Mouse (Mus musculus): ENCODE measurements around the gene Cpne6. TPM values are rescaled to one million over a fixed set of nuclear protein-coding genes. Genes with fewer than 3 reads are reported as not detected.
A peak's percentile ranks its signal among the peaks of the same experiment; 100 is the strongest.

Gene Cpne6
- total RNA-seq, 4 experiments from 2014 or later, result 0.09 to 0.35 (median 0.27) TPM

DNA sequence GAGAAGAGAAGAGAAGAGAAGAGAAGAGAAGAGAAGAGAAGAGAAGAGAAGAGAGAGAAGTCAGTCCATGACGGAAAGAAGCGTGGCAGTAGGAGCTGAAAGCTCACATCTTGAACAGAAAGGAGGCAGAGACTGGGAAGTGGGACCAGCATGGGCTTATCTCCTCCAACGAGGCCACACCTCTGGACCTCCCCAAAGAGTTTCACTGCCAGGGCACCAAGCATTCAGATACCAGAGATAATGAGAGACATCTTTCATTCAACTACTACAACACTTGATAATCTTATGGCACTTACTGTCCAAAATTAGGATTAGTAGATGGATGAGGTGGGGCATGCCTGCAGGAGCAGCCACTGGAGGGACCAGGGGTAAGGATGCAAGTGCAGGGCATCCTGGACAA lies 45.5 kb downstream of the Cpne6 start:
- DNase-seq, result no peak

DNA sequence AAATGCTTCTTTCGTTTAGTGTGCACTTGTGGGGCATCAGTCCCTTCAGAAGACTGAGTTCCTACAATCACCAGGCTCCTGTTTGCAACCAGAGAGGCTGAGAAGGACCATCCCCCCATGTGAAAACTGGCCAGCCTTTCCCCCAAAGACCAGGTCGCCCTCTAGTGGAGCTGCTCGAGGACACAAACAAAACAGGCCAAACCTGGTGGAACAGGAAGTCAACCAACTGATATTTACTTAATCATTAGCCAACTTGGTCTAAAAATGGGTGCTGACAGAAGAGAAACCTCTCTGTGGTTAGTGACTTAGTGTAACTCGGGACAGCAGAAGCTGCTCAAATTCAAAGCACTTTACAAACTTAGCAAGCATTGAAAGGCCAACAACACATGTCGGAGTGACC lies 46.8 kb downstream of the Cpne6 start:
- DNase-seq, result peak; percentile 66

DNA sequence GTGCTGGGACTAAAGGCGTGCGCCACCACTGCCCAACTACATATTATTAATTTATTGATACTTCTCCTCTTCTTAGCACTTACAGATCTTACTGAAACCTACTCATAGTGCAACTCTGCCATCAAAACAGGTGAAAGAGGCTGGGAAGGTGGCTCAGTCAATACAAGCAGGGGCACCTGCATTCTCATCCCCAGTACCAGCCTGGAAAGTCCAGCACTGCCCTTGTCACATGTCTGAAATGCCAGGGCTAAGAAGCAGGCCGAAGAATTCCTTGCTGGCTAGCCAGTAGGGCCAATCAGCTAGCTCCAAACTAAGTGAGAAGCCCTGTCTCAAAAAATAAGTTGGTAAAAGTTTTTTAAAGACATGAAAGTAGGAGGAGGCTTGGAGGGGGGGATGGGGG lies 47.3 kb downstream of the Cpne6 start:
- DNase-seq, result no peak

DNA sequence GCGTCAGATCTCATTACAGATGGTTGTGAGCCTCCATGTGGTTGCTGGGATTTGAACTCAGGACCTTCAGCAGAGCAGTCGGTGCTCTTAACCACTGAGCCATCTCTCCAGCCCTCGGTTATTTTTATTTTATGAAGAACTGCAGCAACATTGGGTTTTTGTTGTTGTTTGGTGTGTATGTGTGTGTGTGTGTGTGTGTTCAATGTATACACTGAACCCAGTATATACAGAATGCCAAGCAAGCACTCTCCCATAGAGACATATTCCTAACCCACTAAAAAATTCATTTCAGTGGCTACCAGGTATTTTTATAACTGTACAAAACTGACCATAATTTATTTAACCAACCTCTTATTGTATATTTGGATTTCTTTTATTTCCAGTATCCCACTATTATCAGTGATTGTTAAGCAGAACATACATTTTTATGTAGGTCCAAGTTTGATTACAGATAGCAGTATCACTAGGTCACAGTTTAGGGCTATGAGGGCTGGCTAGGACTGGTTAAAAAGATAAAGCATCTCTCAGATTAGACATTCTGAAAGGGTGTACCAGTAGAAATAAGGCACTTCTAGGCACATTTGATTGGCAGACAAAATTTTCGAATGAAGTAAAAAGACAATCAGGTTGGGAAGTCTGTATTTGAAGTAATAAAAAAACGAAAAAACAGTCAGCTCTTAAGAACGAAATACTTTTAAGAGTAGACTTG lies 48.6 kb downstream of the Cpne6 start:
- DNase-seq, result no peak

DNA sequence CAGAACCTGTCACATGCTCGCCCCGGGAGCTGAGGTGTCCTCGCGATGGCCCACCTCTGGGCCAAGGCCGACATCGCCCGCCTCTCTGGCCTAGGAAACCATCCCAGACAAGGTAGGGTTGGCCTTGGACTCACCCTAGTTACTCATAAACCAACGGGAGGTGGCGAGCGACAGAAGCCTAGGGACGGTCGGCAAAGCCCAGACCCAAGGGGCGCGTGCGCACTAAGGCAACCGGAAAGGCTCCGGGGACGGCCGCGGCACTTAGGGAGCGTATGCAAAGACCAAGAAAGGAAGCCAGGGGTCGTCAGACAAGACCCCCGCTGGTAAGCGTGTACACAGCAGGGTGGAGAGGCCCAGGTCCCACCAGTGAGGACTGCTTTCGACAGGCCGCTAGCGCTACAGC lies 49.6 kb downstream of the Cpne6 start, which contains the start of gene Dcaf11:
TSS of gene Dcaf11 (plus strand) at position 208 of the 403 bp plus-strand sequence.
- DNase-seq, result peak; percentile 93

DNA sequence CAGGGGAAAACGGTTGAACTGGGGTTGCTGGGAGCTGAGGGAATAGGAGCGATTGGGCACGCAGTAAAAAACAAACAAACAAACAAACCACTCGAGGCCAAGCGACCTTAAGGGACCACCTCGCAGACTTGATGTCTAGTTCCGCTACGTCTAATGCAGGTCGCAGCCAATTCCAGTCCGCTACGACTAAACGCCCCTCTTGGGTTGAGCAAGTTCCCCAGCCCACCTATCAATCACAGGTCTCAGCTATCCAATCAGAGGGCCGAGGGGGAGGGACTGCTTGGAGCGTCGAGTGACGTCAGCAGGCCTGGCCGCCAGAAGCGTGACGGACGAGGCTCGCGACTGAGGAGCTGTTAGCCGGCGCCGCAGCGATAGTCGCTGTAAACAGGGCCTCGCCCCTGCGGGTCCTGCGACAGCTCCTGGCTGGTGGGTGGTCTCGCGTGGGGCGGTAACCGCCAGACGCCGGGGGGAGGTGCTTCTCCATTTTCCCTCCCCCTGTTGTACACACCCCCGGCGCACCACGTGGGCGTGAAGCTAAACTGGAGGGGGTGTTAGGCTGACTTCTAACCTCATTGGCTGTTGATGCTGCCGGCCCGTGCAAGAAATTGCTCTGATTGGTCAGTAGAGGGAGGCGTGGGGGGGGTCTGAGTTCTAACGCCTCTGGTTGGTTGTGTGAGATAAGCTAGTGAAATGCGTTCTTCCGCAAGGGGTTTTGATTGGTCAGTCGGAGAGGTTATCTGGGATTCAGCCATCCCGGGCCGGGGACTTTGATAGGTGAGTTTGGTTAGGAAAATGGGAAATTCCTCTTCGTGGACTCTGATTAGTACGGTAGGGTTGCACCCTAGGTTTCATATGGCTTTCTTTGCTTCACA lies 50.2 kb downstream of the Cpne6 start, which contains the start of gene A730061H03Rik:
TSS of gene A730061H03Rik (minus strand) at position 205 of the 872 bp plus-strand sequence.
- DNase-seq, result peak; percentile 99

DNA sequence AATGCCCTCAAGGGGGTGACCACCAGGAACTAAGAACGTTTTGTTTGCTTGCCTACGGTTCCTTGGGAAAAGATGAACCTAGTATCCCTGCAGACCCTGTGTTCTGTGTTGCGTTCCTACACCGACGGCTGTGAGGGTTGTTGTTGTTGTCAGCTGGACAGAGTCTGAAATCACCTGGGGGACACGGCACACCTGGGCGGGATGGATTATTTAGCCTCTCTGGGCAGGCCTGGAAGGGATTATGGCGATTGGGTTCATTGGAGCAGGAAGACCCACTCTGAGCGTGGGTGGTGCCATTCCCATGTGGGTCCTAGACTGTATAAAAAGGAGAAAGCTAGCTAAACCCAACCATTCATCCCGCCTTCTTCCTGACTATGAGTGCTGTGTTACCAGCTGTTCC lies 51.6 kb downstream of the Cpne6 start:
- no peak for DNase-seq

DNA sequence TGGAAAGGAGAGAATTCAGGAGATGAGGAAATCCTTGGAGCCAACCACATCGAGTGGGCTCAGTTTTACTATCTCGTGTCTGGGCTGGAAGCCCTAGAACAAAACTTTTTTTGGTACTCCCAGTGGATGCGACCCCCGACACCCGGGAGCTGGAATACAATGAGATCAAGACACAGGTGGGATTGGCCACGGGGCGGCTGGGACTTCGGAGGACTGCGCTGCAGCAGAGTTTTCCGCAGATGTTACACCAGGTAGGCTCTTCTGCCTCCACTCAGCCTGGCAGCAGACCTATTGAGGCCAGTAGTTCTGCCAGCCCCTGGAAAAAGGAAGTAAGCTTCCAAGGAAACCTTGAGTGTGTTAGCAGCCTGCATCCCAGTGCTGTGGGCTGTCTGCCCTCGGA lies 53.0 kb downstream of the Cpne6 start:
- DNase-seq, result no peak

DNA sequence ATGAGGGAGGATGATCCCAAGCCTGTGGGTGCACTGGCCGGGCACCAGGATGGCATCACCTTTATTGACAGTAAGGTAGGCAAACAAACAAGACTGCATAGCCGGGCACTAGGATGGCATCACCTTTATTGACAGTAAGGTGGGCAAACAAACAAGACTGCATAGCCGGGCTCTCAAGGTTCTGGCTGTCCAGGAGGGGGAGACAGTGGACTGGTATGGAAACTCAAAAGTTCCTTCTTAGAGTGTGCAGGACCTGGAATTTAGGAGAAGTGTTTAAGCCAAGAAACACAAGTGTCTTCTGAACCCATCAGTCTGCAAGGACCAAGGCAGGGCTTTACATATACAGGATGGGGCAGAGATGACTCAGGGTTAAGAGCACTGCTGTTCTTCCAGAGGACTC lies 55.5 kb downstream of the Cpne6 start:
- no peak for DNase-seq

Other genes with a start within 250 kb of the Cpne6 start
- 10 to 100 TPM; 51.9 to 72.7 (median 66.9) TPM for gene Dhrs4, start 31.7 kb upstream of the Cpne6 start, total RNA-seq (2022)
- 10 to 100 TPM in 2 of 4 experiments, 1 to 10 TPM in 2; 5.7 to 14.0 (median 8.6) TPM for gene Carmil3, start 19.8 kb upstream of the Cpne6 start, total RNA-seq (2022)
- not detected for gene Nrl, start 14.5 kb downstream of the Cpne6 start, total RNA-seq (2022)
- 10 to 100 TPM; 36.5 to 44.6 (median 40.6) TPM for gene Pck2, start 29.8 kb downstream of the Cpne6 start, total RNA-seq (2022)
- 100 to 1,000 TPM; 146 to 159 (median 158) TPM for gene Dcaf11, start 49.6 kb downstream of the Cpne6 start, total RNA-seq (2022)
- 1 to 10 TPM in 1 of 4 experiments, under 1 TPM in 2, not detected in 1; 0.70 to 1.2 (median 0.81) TPM for gene A730061H03Rik, start 50.0 kb downstream of the Cpne6 start, total RNA-seq (2022)
- gene Fitm1, start 65.2 kb downstream of the Cpne6 start, total RNA-seq (2022), result under 1 TPM; 0.74 to 0.98 (median 0.85) TPM
- 100 to 1,000 TPM; 253 to 384 (median 292) TPM for gene Psme1, start 67.7 kb downstream of the Cpne6 start, total RNA-seq (2022)
- gene Emc9, start 74.9 kb downstream of the Cpne6 start, total RNA-seq (2022), result 10 to 100 TPM; 47.3 to 50.6 (median 49.7) TPM
- gene Psme2, start 80.7 kb downstream of the Cpne6 start, total RNA-seq (2022), result 100 to 1,000 TPM; 325 to 423 (median 363) TPM
- gene Rnf31, start 81.3 kb downstream of the Cpne6 start, total RNA-seq (2022), result 10 to 100 TPM; 33.3 to 52.1 (median 39.2) TPM
- 10 to 100 TPM; 20.2 to 28.5 (median 27.6) TPM for gene Irf9, start 93.1 kb downstream of the Cpne6 start, total RNA-seq (2022)
- gene Rec8, start 107.6 kb downstream of the Cpne6 start, total RNA-seq (2022), result 10 to 100 TPM; 12.0 to 18.1 (median 13.1) TPM
- 100 to 1,000 TPM in 3 of 4 experiments, 10 to 100 TPM in 1; 93.7 to 140 (median 111) TPM for gene Ipo4, start 125.5 kb downstream of the Cpne6 start, total RNA-seq (2022)
- 1 to 10 TPM in 2 of 4 experiments, not detected in 2; 1.5 to 1.9 TPM for gene Gm49378, start 127.5 kb downstream of the Cpne6 start, total RNA-seq (2022)
- gene Tm9sf1, start 133.4 kb downstream of the Cpne6 start, total RNA-seq (2022), result 100 to 1,000 TPM in 2 of 4 experiments, 10 to 100 TPM in 2; 95.2 to 101 (median 98.7) TPM
- gene Tssk4, start 139.7 kb downstream of the Cpne6 start, total RNA-seq (2022), result 1 to 10 TPM in 2 of 4 experiments, under 1 TPM in 2; 0.93 to 2.0 (median 1.5) TPM
- 10 to 100 TPM; 59.0 to 65.8 (median 62.3) TPM for gene Mdp1, start 150.1 kb downstream of the Cpne6 start, total RNA-seq (2022)
- gene Gmpr2, start 161.5 kb downstream of the Cpne6 start, total RNA-seq (2022), result 10 to 100 TPM; 26.3 to 36.5 (median 32.8) TPM
- 100 to 1,000 TPM; 299 to 385 (median 359) TPM for gene Nedd8, start 161.7 kb downstream of the Cpne6 start, total RNA-seq (2022)
- gene Tinf2, start 171.4 kb downstream of the Cpne6 start, total RNA-seq (2022), result 10 to 100 TPM; 25.5 to 44.5 (median 34.2) TPM
- under 1 TPM; 0.17 to 0.46 (median 0.30) TPM for gene Tgm1, start 203.5 kb downstream of the Cpne6 start, total RNA-seq (2022)
- 10 to 100 TPM; 20.2 to 31.5 (median 26.1) TPM for gene Rabggta, start 211.8 kb downstream of the Cpne6 start, total RNA-seq (2022)
- gene Dhrs1, start 235.2 kb downstream of the Cpne6 start, total RNA-seq (2022), result 10 to 100 TPM; 67.5 to 76.9 (median 71.0) TPM
- gene Nop9, start 235.2 kb downstream of the Cpne6 start, total RNA-seq (2022), result 10 to 100 TPM; 17.7 to 20.5 (median 19.1) TPM
- under 1 TPM in 2 of 4 experiments, not detected in 2; 0.31 to 0.49 TPM for gene Cideb, start 248.0 kb downstream of the Cpne6 start, total RNA-seq (2022)

Measured in adrenal gland, adult 8-10 months (tissue).